Comparison of ENCODE assay signal across 12 mouse cellular contexts in genomic region chr13:111658501-111659280, GRCm38 (mm10). TPM values are rescaled to one million over a fixed set of nuclear protein-coding genes. Genes with fewer than 3 reads are reported as not detected.
DNase-seq lines count a peak whose midpoint lies in the region; ATAC-seq and TF ChIP-seq lines count a peak whose summit lies in the region.
"Had no signal": no experiment of that assay in that cellular context is flagged by ENCODE, and none has a peak within 500 bp of the region (broad histone marks: within the 10 kb centered on the region; RNA-seq: fewer than 3 reads in every experiment).

No protein-coding gene starts in this region.

- TF ChIP-seq EP300 in MEL (IDR thresholded peaks at IDR 0.05; ENCODE audit: low read depth in 1 of 2, low read length in 2 of 2) = no peak

- no peak for TF ChIP-seq RAD21 in MEL (IDR thresholded peaks at IDR 0.05; ENCODE audit: low read depth, low read length)

- DNase-seq in heart, adult 18-20 months = peak; percentile 36 to 54
- DNase-seq in heart, postnatal 25 days (ENCODE audit: low spot score) = no peak
- peak; percentile 77 for DNase-seq in MEL (ENCODE audit: low read depth, low spot score)
- DNase-seq in gastrocnemius, adult 2 months = peak; percentile 31
- no peak for DNase-seq in layer of hippocampus, postnatal 25 days (ENCODE audit: extremely low spot score in 1 of 2, low spot score in 1 of 2)
- no peak for DNase-seq in urinary bladder, adult 2 months (ENCODE audit: low spot score)
- DNase-seq in frontal cortex, postnatal 14 days (ENCODE audit: low spot score in 2 of 2) = no peak
- DNase-seq: B cell, adult 2 months; cerebellum, postnatal 25 days; spleen, adult 18-20 months had no signal

- no peak overlapping the region for H3K27ac ChIP-seq in MEL (ENCODE audit: control insufficient read depth, low read depth, low read length)
- no peak overlapping the region for H3K27ac ChIP-seq in gastrocnemius, adult 2 months
- peak overlapping the region; percentile 74 for H3K27ac ChIP-seq in limb, embryonic 13.5 days
- H3K27ac ChIP-seq: left cerebral cortex, adult 2 months had no signal

- H3K9me3 ChIP-seq in MEL (replicated peaks; ENCODE audit: insufficient read depth, low read length) = no peaks in the 10 kb centered on the region
- H3K9me3 ChIP-seq in limb, embryonic 13.5 days = no peaks in the 10 kb centered on the region

- H3K4me1 ChIP-seq in MEL (ENCODE audit: control insufficient read depth in 1 of 2, insufficient read depth in 2 of 2, low read length in 2 of 2) = peaks cover 6 to 24% of the 10 kb centered on the region in 2 experiments
- peaks cover 25% of the 10 kb centered on the region for H3K4me1 ChIP-seq in limb, embryonic 13.5 days

- ATAC-seq in limb, embryonic 13.5 days (ENCODE audit: low FRiP score, low read depth) = peak; percentile 88

- no peak for TF ChIP-seq CTCF in MEL (IDR thresholded peaks at IDR 0.05 in 2 of 3, conservative IDR thresholded peaks at IDR 0.05 in 1 of 3; ENCODE audit: control insufficient read depth in 1 of 3, insufficient read depth in 1 of 3, low read depth in 2 of 3, low read length in 3 of 3, poor library complexity in 1 of 3, severe bottlenecking in 1 of 3)
- TF ChIP-seq CTCF in gastrocnemius, adult 2 months (IDR thresholded peaks at IDR 0.05) = no peak

- 32% methylated on average over 12 of the region's 12 CpGs for WGBS in limb, embryonic 13.5 days

- H3K4me2 ChIP-seq in limb, embryonic 13.5 days (replicated peaks) = peak overlapping the region; percentile 19

- intact Hi-C loops in heart, postnatal 25 days (cut with DNase I) = no loop called here
- intact Hi-C loops in gastrocnemius, adult 2 months (cut with DNase I) = no loop called here

- H3K9ac ChIP-seq in MEL (ENCODE audit: control insufficient read depth, low read depth, low read length, poor library complexity, severe bottlenecking) = no peak overlapping the region; the same call in 1 of the 2 replicates
- no peak overlapping the region for H3K9ac ChIP-seq in limb, embryonic 13.5 days

- no peaks in the 10 kb centered on the region for H3K79me2 ChIP-seq in MEL (ENCODE audit: control insufficient read depth, insufficient read depth, low read length, poor library complexity)

- no peak for TF ChIP-seq POLR2A in MEL (IDR thresholded peaks at IDR 0.05; ENCODE audit: control insufficient read depth in 1 of 2, insufficient read depth in 1 of 2, low read depth in 1 of 2, low read length in 2 of 2, poor library complexity in 1 of 2)

- no peak overlapping the region for H3K4me3 ChIP-seq in MEL (ENCODE audit: control insufficient read depth in 1 of 2, insufficient read depth in 1 of 2, low read depth in 2 of 2, low read length in 2 of 2)
- no peak overlapping the region for H3K4me3 ChIP-seq in gastrocnemius, adult 2 months
- H3K4me3 ChIP-seq in limb, embryonic 13.5 days = no peak overlapping the region
- H3K4me3 ChIP-seq: left cerebral cortex, adult 2 months had no signal

- H3K36me3 ChIP-seq in MEL (ENCODE audit: control insufficient read depth in 1 of 2, insufficient read depth in 2 of 2, low read length in 2 of 2) = peaks cover 0 to 28% of the 10 kb centered on the region in 2 experiments; a peak in 2 of 4 replicates
- no peaks in the 10 kb centered on the region for H3K36me3 ChIP-seq in limb, embryonic 13.5 days

- H3K27me3 ChIP-seq in MEL (ENCODE audit: control insufficient read depth in 1 of 2, insufficient read depth in 2 of 2, low read length in 2 of 2) = no peaks in the 10 kb centered on the region
- H3K27me3 ChIP-seq in limb, embryonic 13.5 days = no peaks in the 10 kb centered on the region

TF ChIP-seq in MEL, 35 proteins besides CTCF, POLR2A, EP300 and RAD21:
- TF ChIP-seq ZC3H11A (IDR thresholded peaks at IDR 0.05; ENCODE audit: low read depth, low read length) (no peak), ETS1 (IDR thresholded peaks at IDR 0.05; ENCODE audit: low read depth, low read length) (peak; percentile 69), TBP (IDR thresholded peaks at IDR 0.05; ENCODE audit: low read depth, low read length) (peak; percentile 31; the same call in 1 of the 2 replicates), MEF2A (IDR thresholded peaks at IDR 0.05; ENCODE audit: extremely low read depth, insufficient replicate concordance, low read depth, low read length, poor library complexity, severe bottlenecking) (no peak), MYB (IDR thresholded peaks at IDR 0.05; ENCODE audit: low read depth, low read length) (no peak), GATA1 (IDR thresholded peaks at IDR 0.05; ENCODE audit: low read depth, low read length) (peak; percentile 35; the same call in 1 of the 2 replicates), TCF12 (IDR thresholded peaks at IDR 0.05; ENCODE audit: low read depth, low read length) (peak; percentile 29; the same call in 1 of the 2 replicates)

RNA-seq across cellular contexts. Expression of gene Mier3, which starts 22.1 kb away (rescaled TPM):
- total RNA-seq in heart, adult 18-20 months (2021) = 10 to 100 TPM; 13.8 to 15.1 TPM
- total RNA-seq in heart, postnatal 25 days (2021) = 10 to 100 TPM; 16.4 to 17.5 TPM
- total RNA-seq in MEL (2012; rRNA removed) = 10.1 and 12.6 TPM in 2 replicates
- polyA plus RNA-seq in MEL (2012; ENCODE audit: insufficient read depth in 1 of 2, insufficient read length in 2 of 2, low read depth in 1 of 2, low replicate concordance in 2 of 2, missing spikeins in 1 of 2) = 10 to 100 TPM in 1 of 2 experiments, not detected in 1; 15.8 TPM
- total RNA-seq in gastrocnemius, adult 2 months (2021) = 10 to 100 TPM; 11.6 to 12.7 TPM
- 26.9 and 27.5 TPM in 2 replicates for polyA plus RNA-seq in limb, embryonic 13.5 days (2015; fragmentation: Nextera tagmentation; extraction: Ambion mirVana)
- 10 to 100 TPM; 24.0 to 30.4 TPM for total RNA-seq in layer of hippocampus, postnatal 25 days (2021)
- polyA plus RNA-seq in urinary bladder, adult 2 months (2012; rRNA removed) = 11.0 and 11.9 TPM in 2 replicates

Comparison
In these comparisons a context has a peak if more than half of its experiments do, and no peak if none do; other contexts are left out.
1. DNase-seq: peak in heart, adult 18-20 months (2 of 2), MEL (single experiment) and gastrocnemius, adult 2 months (single experiment); none in heart, postnatal 25 days (single experiment), layer of hippocampus, postnatal 25 days (0 of 2), urinary bladder, adult 2 months (single experiment) and frontal cortex, postnatal 14 days (0 of 2).